ENCODE assay signal across 8 mouse cellular contexts in genomic region chr3:51223556-51223955, GRCm38 (mm10). TPM values are rescaled to one million over a fixed set of nuclear protein-coding genes. Genes with fewer than 3 reads are reported as not detected.
DNase-seq lines count a peak whose midpoint lies in the region; ATAC-seq and TF ChIP-seq lines count a peak whose summit lies in the region.

No protein-coding gene starts in this region.

- peaks cover 28% of the 10 kb centered on the region; the same call in 1 of the 2 replicates for H3K4me1 ChIP-seq in kidney, adult 2 months (ENCODE audit: control insufficient read depth, insufficient read depth, low read length)
- peaks cover 11% of the 10 kb centered on the region for H3K4me1 ChIP-seq in brown adipose tissue, adult 24 weeks (ENCODE audit: control insufficient read depth, insufficient read depth, insufficient read length, low read length)
- H3K4me1 ChIP-seq in hindbrain, embryonic 15.5 days (replicated peaks): peaks cover 38% of the 10 kb centered on the region
- peaks cover 26% of the 10 kb centered on the region for H3K4me1 ChIP-seq in midbrain, embryonic 15.5 days

- 38% methylated on average over 5 of the region's 5 CpGs for WGBS in kidney, adult 2 months
- 16% methylated on average over 5 of the region's 5 CpGs for WGBS in hindbrain, embryonic 15.5 days
- 23% methylated on average over 5 of the region's 5 CpGs for WGBS in midbrain, embryonic 15.5 days

- no peak for ATAC-seq in hindbrain, embryonic 15.5 days (ENCODE audit: low FRiP score, low read depth)
- no peak for ATAC-seq in midbrain, embryonic 15.5 days (replicated peaks)

- peak overlapping the region; percentile 99 for H3K27ac ChIP-seq in kidney, adult 2 months (ENCODE audit: insufficient read depth, low read depth, low read length)
- peak overlapping the region; percentile 96 for H3K27ac ChIP-seq in brown adipose tissue, adult 24 weeks (replicated peaks; ENCODE audit: low read depth, low read length)
- H3K27ac ChIP-seq in hindbrain, embryonic 15.5 days (replicated peaks): peak overlapping the region; percentile 100
- H3K27ac ChIP-seq in midbrain, embryonic 15.5 days: peak overlapping the region; percentile 100

- H3K4me2 ChIP-seq in hindbrain, embryonic 15.5 days: peak overlapping the region; percentile 82
- H3K4me2 ChIP-seq in midbrain, embryonic 15.5 days: peak overlapping the region; percentile 80

- intact Hi-C loops in left cerebral cortex, postnatal 4 days (cut with DNase I): no loop called here

- no peak overlapping the region for H3K4me3 ChIP-seq in kidney, adult 2 months (ENCODE audit: insufficient read depth, low read depth, low read length)
- peak overlapping the region; percentile 67 for H3K4me3 ChIP-seq in brown adipose tissue, adult 24 weeks (ENCODE audit: insufficient read depth, low read depth, low read length)
- H3K4me3 ChIP-seq in hindbrain, embryonic 15.5 days: peak overlapping the region; percentile 98
- peak overlapping the region; percentile 69 for H3K4me3 ChIP-seq in midbrain, embryonic 15.5 days

- H3K27me3 ChIP-seq in kidney, adult 2 months (replicated peaks; ENCODE audit: control insufficient read depth, insufficient read depth, low read length): no peaks in the 10 kb centered on the region
- H3K27me3 ChIP-seq in hindbrain, embryonic 15.5 days: no peaks in the 10 kb centered on the region
- H3K27me3 ChIP-seq in midbrain, embryonic 15.5 days (replicated peaks): no peaks in the 10 kb centered on the region

- no peaks in the 10 kb centered on the region for H3K36me3 ChIP-seq in kidney, adult 2 months (ENCODE audit: control insufficient read depth, insufficient read depth, low read length)
- no peaks in the 10 kb centered on the region for H3K36me3 ChIP-seq in hindbrain, embryonic 15.5 days
- no peaks in the 10 kb centered on the region for H3K36me3 ChIP-seq in midbrain, embryonic 15.5 days (replicated peaks)

- no peak for TF ChIP-seq POLR2A in kidney, adult 2 months (IDR thresholded peaks at IDR 0.05; ENCODE audit: low read depth, low read length)

- H3K9ac ChIP-seq in hindbrain, embryonic 15.5 days: peak overlapping the region; percentile 93; the same call in 1 of the 2 replicates
- peak overlapping the region; percentile 81 for H3K9ac ChIP-seq in midbrain, embryonic 15.5 days

- no peak for TF ChIP-seq CTCF in kidney, adult 2 months (conservative IDR thresholded peaks at IDR 0.05; ENCODE audit: insufficient read depth, insufficient read length, low read depth, low read length)

- DNase-seq in kidney, adult 2 months: no peak
- DNase-seq in kidney, adult 18-20 months: no peak
- no peak for DNase-seq in frontal cortex, postnatal 25 days (ENCODE audit: low spot score in 2 of 2)
- DNase-seq in right cerebral cortex, postnatal 14 days: no peak
- DNase-seq in left cerebral cortex, postnatal 4 days: no peak

- H3K9me3 ChIP-seq in hindbrain, embryonic 15.5 days: no peaks in the 10 kb centered on the region
- no peaks in the 10 kb centered on the region for H3K9me3 ChIP-seq in midbrain, embryonic 15.5 days

RNA-seq across cellular contexts. Expression of gene Noct, which starts 0.7 kb away (rescaled TPM):
- polyA plus RNA-seq in kidney, adult 2 months (2012; rRNA removed): 8.1 and 9.4 TPM in 2 replicates
- 16.9 and 38.8 TPM in 2 replicates for polyA plus RNA-seq in brown adipose tissue, adult 24 weeks (2012; ENCODE audit: insufficient read depth, insufficient read length, missing spikeins)
- polyA plus RNA-seq in hindbrain, embryonic 15.5 days (2015; fragmentation: Nextera tagmentation; extraction: Ambion mirVana): 31.1 and 35.6 TPM in 2 replicates
- 30.9 and 31.7 TPM in 2 replicates for polyA plus RNA-seq in midbrain, embryonic 15.5 days (2015; fragmentation: Nextera tagmentation; extraction: Ambion mirVana)
- 10 to 100 TPM; 40.4 to 42.1 TPM for total RNA-seq in left cerebral cortex, postnatal 4 days (2021)
